Mouse (Mus musculus) heart, embryonic 12.5 days (tissue): ENCODE measurements around the gene Olfr1016. TPM values are rescaled to one million over a fixed set of nuclear protein-coding genes. Genes with fewer than 3 reads are reported as not detected.

Experiments
- ATAC-seq: fragments of 200-750 bp; cut with Nextera tagmentation; 2 replicates; pipeline ENCODE4 v1.8.0; 2017; ENCODE audit warnings: moderate TSS enrichment, moderate library complexity; ENCODE audit not compliant: insufficient number of reproducible peaks, low FRiP score
- H3K27ac ChIP-seq: fragments of 300-500 bp; sonication (generic); 2 replicates; pipeline ENCODE4 v1.5.1; 2016; ENCODE audit warnings: mild to moderate bottlenecking, moderate library complexity; ENCODE audit not compliant: poor library complexity, severe bottlenecking
- H3K27me3 ChIP-seq: fragments of 300-500 bp; sonication (generic); replicated peaks from 2 replicates; pipeline ENCODE4 v1.6.1; 2016; ENCODE audit warnings: mild to moderate bottlenecking, moderate library complexity
- H3K36me3 ChIP-seq: fragments of 300-500 bp; sonication (generic); 2 replicates; pipeline ENCODE4 v1.6.1; 2016; ENCODE audit warnings: mild to moderate bottlenecking, moderate library complexity
- H3K4me1 ChIP-seq: fragments of 300-500 bp; sonication (generic); replicated peaks from 2 replicates; pipeline ENCODE4 v1.6.1; 2016; ENCODE audit warnings: mild to moderate bottlenecking
- H3K4me2 ChIP-seq: fragments of 300-500 bp; sonication (generic); 2 replicates; pipeline ENCODE4 v1.6.1; 2016; ENCODE audit warnings: mild to moderate bottlenecking, moderate library complexity
- H3K4me3 ChIP-seq: fragments of 300-500 bp; sonication (generic); 2 replicates; pipeline ENCODE4 v1.5.1; 2016; ENCODE audit warnings: mild to moderate bottlenecking
- H3K9ac ChIP-seq: fragments of 300-500 bp; sonication (generic); 2 replicates; pipeline ENCODE4 v1.6.1; 2016; ENCODE audit warnings: mild to moderate bottlenecking, moderate library complexity
- H3K9me3 ChIP-seq: fragments of 300-500 bp; sonication (generic); replicated peaks from 2 replicates; pipeline ENCODE4 v1.6.1; 2016; ENCODE audit warnings: mild to moderate bottlenecking, moderate library complexity
- WGBS: fragments of 180-500 bp; shearing (Covaris S2); methylation state at CpG from one replicate; pipeline ENCODE4 v1.1.7; 2016; 5-methylcytosine and 5-hydroxymethylcytosine counted together
- polyA plus RNA-seq: library from polyadenylated mRNA; unstranded; fragments of >200 nt; fragmentation: Nextera tagmentation; extraction: Ambion mirVana; gene quantifications from 2 replicates; pipeline ENCODE4 v1.2.1, GENCODE M21; 2016

Gene Olfr1016
- polyA plus RNA-seq = not detected in 2 replicates

- WGBS = 80% methylated on average over 2 of the region's 2 CpGs
- Histone ChIP-seq H3K36me3 (no peaks in the 10 kb centered on the region), H3K4me3 (no peak within 1 kb of the TSS), H3K4me1 (no peaks in the 10 kb centered on the region), H3K4me2 (no peak within 1 kb of the TSS), H3K27me3 (no peaks in the 10 kb centered on the region), H3K9ac (no peak within 1 kb of the TSS), H3K27ac (no peak within 1 kb of the TSS), H3K9me3 (no peaks in the 10 kb centered on the region)
- ATAC-seq = no peak
Measured at GRCm38 (mm10) chr2:85802444-85802843, at the start of gene Olfr1016. Gene Olfr1016, minus strand, starts transcription at chr2:85802544.

DNA sequence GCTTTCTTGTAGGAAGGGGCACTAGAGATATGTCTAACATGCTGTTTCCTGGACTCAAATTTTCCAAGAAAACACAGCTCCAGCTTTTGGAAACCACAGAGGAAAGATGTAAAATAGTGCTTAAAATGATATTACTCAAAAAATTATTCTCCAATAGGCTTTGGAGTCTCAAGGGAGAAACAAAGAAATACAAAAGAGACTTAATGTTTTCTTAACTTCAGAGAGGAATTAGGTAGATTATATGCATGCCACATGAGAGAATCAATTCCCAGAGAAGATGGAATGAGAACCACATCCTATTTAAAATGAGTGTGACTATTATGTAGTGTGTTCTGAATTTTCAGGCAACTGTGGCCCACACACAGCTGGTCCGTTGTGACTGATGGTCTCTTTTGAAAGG is 44.4 kb upstream of the Olfr1016 start, which contains the start of gene Olfr1020:
Olfr1020 (plus strand) TSS at position 301 of the 400 bp plus-strand sequence.
- Histone ChIP-seq H3K4me1 (no peaks in the 10 kb centered on the region), H3K27ac (no peak within 1 kb of the TSS), H3K9me3 (no peaks in the 10 kb centered on the region), H3K36me3 (no peaks in the 10 kb centered on the region), H3K4me2 (no peak within 1 kb of the TSS), H3K27me3 (no peaks in the 10 kb centered on the region), H3K4me3 (no peak within 1 kb of the TSS), H3K9ac (no peak within 1 kb of the TSS)
- ATAC-seq = no peak
- WGBS = 75% methylated on average over 1 of the region's 1 CpGs

DNA sequence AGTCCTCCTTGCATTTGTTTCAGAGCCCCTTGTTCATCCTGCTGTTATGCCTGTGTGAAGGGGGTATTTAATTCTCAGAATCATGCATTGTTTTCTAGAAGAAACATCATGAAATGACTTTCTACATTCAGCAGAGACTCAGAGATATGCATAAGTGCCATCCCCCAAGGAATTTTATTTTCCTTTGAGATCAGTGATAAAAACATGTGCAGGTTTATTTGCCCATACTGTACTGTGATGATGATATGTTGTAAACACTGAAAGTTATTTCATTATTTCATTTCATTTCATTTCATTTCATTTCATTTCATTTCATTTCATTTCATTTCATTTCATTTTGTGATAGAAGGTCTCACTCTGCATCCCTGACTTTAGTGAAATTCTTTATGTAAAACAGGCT is 43.0 kb upstream of the Olfr1016 start, which contains the start of gene Olfr1019:
Olfr1019 (minus strand) TSS at position 101 of the 400 bp plus-strand sequence.
- Histone ChIP-seq H3K4me1 (no peaks in the 10 kb centered on the region), H3K9ac (no peak within 1 kb of the TSS), H3K36me3 (no peaks in the 10 kb centered on the region), H3K9me3 (no peaks in the 10 kb centered on the region), H3K4me2 (no peak within 1 kb of the TSS), H3K4me3 (no peak within 1 kb of the TSS), H3K27me3 (no peaks in the 10 kb centered on the region), H3K27ac (no peak within 1 kb of the TSS)
- no peak for ATAC-seq

GRCm38 (mm10) chr2:85818179-85818578 is 15.8 kb upstream of the Olfr1016 start, which contains the start of gene Olfr1018:
Gene Olfr1018, plus strand, starts transcription at chr2:85818479.
- no peak within 1 kb of the TSS for H3K9ac ChIP-seq
- ATAC-seq = no peak
- no peaks in the 10 kb centered on the region for H3K36me3 ChIP-seq
- no peaks in the 10 kb centered on the region for H3K4me1 ChIP-seq
- H3K27me3 ChIP-seq = no peaks in the 10 kb centered on the region
- no peak within 1 kb of the TSS for H3K4me2 ChIP-seq
- H3K9me3 ChIP-seq = no peaks in the 10 kb centered on the region
- H3K4me3 ChIP-seq = no peak within 1 kb of the TSS
- H3K27ac ChIP-seq = no peak within 1 kb of the TSS

DNA sequence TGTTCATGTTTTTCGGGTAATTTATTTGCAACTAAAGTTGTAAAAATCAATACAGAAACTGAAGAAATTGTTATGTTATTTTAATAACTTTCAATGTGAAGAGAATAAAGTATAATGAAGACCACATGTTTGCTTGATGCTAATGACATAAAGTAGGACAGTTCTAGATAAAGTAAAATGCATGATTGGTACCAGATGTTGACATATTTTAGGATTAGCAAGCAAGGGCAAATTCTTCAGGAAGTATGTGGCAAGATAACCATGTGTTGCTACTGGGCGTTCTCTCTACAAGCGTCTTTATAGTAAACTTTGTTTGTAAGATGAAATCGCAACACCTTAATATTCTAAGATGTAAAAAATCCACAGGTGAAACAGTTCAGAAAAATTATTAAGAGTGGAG is 2.2 kb upstream of the Olfr1016 start:
- no peaks in the 10 kb centered on the region for H3K4me1 ChIP-seq

GRCm38 (mm10) chr2:85792331-85792730 is 10.0 kb downstream of the Olfr1016 start:
- no peak overlapping the region for H3K27ac ChIP-seq
- H3K9me3 ChIP-seq = no peaks in the 10 kb centered on the region
- no peak for ATAC-seq
- no peak overlapping the region for H3K4me3 ChIP-seq
- no peaks in the 10 kb centered on the region for H3K27me3 ChIP-seq
- WGBS = 58% methylated on average over 2 of the region's 2 CpGs
- H3K4me1 ChIP-seq = no peaks in the 10 kb centered on the region
- no peak overlapping the region for H3K4me2 ChIP-seq
- no peak overlapping the region for H3K9ac ChIP-seq
- H3K36me3 ChIP-seq = no peaks in the 10 kb centered on the region

More for the DNA sequence above, 2.2 kb upstream of the Olfr1016 start:
- WGBS = 63% methylated on average over 4 of the region's 4 CpGs
- ATAC-seq = no peak
- H3K9ac ChIP-seq = no peak overlapping the region
- no peaks in the 10 kb centered on the region for H3K36me3 ChIP-seq
- H3K4me3 ChIP-seq = no peak overlapping the region
- H3K9me3 ChIP-seq = no peaks in the 10 kb centered on the region
- H3K4me2 ChIP-seq = no peak overlapping the region
- no peak overlapping the region for H3K27ac ChIP-seq
- H3K27me3 ChIP-seq = no peaks in the 10 kb centered on the region

- no peaks in the 10 kb centered on the region for H3K27me3 ChIP-seq
- H3K36me3 ChIP-seq = no peaks in the 10 kb centered on the region
- no peak within 1 kb of the TSS for H3K27ac ChIP-seq
- no peak within 1 kb of the TSS for H3K4me2 ChIP-seq
- no peak for ATAC-seq
- H3K4me1 ChIP-seq = no peaks in the 10 kb centered on the region
- H3K9ac ChIP-seq = no peak within 1 kb of the TSS
- no peak within 1 kb of the TSS for H3K4me3 ChIP-seq
- H3K9me3 ChIP-seq = no peaks in the 10 kb centered on the region
Measured at GRCm38 (mm10) chr2:85781717-85782116, 20.6 kb downstream of the Olfr1016 start, which contains the start of gene Olfr1015. Gene Olfr1015, plus strand, starts transcription at chr2:85782017.

- Histone ChIP-seq H3K36me3 (no peaks in the 10 kb centered on the region), H3K27me3 (no peaks in the 10 kb centered on the region), H3K27ac (no peak within 1 kb of the TSS), H3K4me2 (no peak within 1 kb of the TSS), H3K9ac (no peak within 1 kb of the TSS), H3K4me1 (no peaks in the 10 kb centered on the region), H3K9me3 (no peaks in the 10 kb centered on the region), H3K4me3 (no peak within 1 kb of the TSS)
- no peak for ATAC-seq
Measured at GRCm38 (mm10) chr2:85772413-85772812, 29.9 kb downstream of the Olfr1016 start, which contains the start of gene Olfr1014. Gene Olfr1014, plus strand, starts transcription at chr2:85772713.

DNA sequence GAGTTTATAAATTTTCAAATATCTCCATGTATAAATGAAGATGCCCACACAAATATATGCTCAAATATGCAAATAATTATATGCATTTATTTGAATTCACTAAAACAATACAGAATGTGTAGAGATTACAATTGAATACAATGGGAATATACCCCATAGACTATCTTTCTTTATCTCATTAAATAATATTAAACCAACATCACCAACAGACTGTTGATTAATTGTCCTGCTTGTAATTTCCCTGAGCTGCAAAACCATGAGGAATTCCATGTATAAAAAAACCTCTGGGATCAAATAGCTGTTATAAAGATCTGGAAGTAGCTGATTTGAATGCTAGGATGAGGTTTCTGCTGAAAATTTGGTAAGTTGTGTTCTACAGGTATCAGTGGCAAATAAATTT is 35.5 kb downstream of the Olfr1016 start, which contains the start of gene Olfr1013:
Olfr1013 (plus strand) TSS at position 301 of the 400 bp plus-strand sequence.
- no peak within 1 kb of the TSS for H3K27ac ChIP-seq
- H3K4me1 ChIP-seq = no peaks in the 10 kb centered on the region
- no peak within 1 kb of the TSS for H3K4me3 ChIP-seq
- no peaks in the 10 kb centered on the region for H3K27me3 ChIP-seq
- no peak for ATAC-seq
- no peak within 1 kb of the TSS for H3K4me2 ChIP-seq
- no peak within 1 kb of the TSS for H3K9ac ChIP-seq
- no peaks in the 10 kb centered on the region for H3K36me3 ChIP-seq
- H3K9me3 ChIP-seq = no peaks in the 10 kb centered on the region

DNA sequence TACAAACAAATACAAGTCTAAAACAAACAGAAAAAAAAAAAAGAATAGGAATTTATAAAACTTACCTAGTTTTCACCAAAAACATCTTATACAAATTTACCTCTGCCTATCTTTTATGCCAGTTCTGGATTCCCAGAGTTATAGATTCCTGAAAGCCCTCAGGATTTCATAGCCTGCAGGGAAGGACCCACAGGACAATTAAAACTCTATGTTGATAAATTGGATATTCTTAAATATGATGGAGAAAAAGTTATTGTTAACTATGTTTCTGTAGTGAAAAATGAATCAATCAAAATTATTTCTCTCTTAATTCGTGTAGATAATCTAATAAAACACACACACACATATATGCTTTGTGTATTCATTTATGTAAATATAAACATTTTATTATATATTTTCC is 39.7 kb downstream of the Olfr1016 start, which contains the start of gene Olfr1012:
Olfr1012 (minus strand) TSS at position 101 of the 400 bp plus-strand sequence.
- no peaks in the 10 kb centered on the region for H3K36me3 ChIP-seq
- H3K4me3 ChIP-seq = no peak within 1 kb of the TSS
- H3K9me3 ChIP-seq = no peaks in the 10 kb centered on the region
- no peaks in the 10 kb centered on the region for H3K4me1 ChIP-seq
- ATAC-seq = no peak
- no peaks in the 10 kb centered on the region for H3K27me3 ChIP-seq
- no peak within 1 kb of the TSS for H3K27ac ChIP-seq
- H3K4me2 ChIP-seq = no peak within 1 kb of the TSS
- 60% methylated on average over 1 of the region's 1 CpGs for WGBS
- H3K9ac ChIP-seq = no peak within 1 kb of the TSS

DNA sequence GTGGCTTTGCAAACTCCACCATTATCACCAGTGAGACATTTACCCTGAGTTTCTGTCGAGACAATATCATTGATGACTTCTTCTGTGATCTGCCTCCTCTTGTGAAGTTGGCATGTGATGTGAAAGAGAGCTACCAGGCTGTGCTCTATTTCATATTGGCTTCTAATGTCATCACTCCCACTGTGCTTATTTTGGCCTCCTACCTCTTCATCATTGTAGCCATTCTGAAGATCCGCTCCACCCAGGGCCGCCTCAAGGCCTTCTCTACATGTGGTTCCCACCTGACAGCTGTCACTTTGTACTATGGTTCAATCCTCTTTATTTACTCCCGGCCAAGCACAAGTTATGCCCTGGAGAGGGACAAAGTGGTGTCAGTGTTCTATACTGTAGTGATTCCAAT is 48.5 kb downstream of the Olfr1016 start:
- Histone ChIP-seq H3K27me3 (no peaks in the 10 kb centered on the region), H3K4me1 (no peaks in the 10 kb centered on the region), H3K9ac (no peak overlapping the region), H3K27ac (no peak overlapping the region), H3K36me3 (no peaks in the 10 kb centered on the region), H3K4me2 (no peak overlapping the region), H3K9me3 (no peaks in the 10 kb centered on the region), H3K4me3 (no peak overlapping the region)
- ATAC-seq = no peak
- WGBS = 78% methylated on average over 4 of the region's 4 CpGs
